Mouse (Mus musculus) spleen, adult 2 months (tissue): ENCODE data around the gene Rtn4.

Experiments
- CTCF ChIP-seq: fragments of 200-500 bp; IDR thresholded peaks from 2 replicates; pipeline ENCODE4 v1.5.1; 2011; ENCODE audit warnings: mild to moderate bottlenecking, inconsistent platforms; ENCODE audit not compliant: insufficient read depth, insufficient read length, insufficient replicate concordance; ENCODE audit errors: extremely low read depth
- POLR2A ChIP-seq: fragments of 200-500 bp; IDR thresholded peaks from 2 replicates; pipeline ENCODE4 v1.6.1; 2011; ENCODE audit warnings: low read depth, low read length, inconsistent platforms

DNA sequence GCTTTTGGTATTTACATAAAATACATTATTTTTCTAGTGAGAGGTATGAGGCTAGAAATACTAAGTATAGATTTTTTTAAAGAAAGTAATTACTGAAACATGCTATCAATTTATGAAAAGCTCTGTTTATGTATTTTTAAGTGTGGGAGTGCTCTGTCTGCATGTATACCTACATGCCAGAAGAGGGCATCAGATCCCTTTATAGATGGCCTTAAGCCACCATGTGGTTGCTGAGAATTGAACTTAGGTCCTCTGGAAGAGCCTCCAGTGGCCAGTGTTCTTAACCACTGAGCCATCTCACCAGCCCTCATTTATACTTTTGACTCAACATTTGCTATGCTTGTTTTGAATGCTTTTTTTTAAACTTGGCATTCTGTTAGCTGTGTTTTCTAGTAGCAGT is 16.8 kb downstream of the Rtn4 start:
- TF ChIP-seq CTCF (no peak), POLR2A (no peak)
